Mouse (Mus musculus) myocyte (in vitro differentiated cells): ENCODE data around the gene Smarca4. TPM values are rescaled to one million over a fixed set of nuclear protein-coding genes. Genes with fewer than 3 reads are reported as not detected.

Experiments
- H3K27me3 ChIP-seq: one replicate; pipeline ENCODE4 v1.6.1; 2011; ENCODE audit not compliant: control insufficient read depth, insufficient read depth, insufficient read length
- H3K36me3 ChIP-seq: one replicate; pipeline ENCODE4 v1.6.1; 2011; ENCODE audit not compliant: control insufficient read depth, insufficient read depth
- H3K4me2 ChIP-seq: one replicate; pipeline ENCODE4 v1.6.1; 2011; ENCODE audit warnings: low read depth, control low read depth
- H3K4me3 ChIP-seq: one replicate; pipeline ENCODE4 v1.5.1; 2011; ENCODE audit warnings: mild to moderate bottlenecking, control low read depth, moderate library complexity
- H3K79me2 ChIP-seq: one replicate; pipeline ENCODE4 v1.6.1; 2011; ENCODE audit not compliant: control insufficient read depth, insufficient read depth
- H3ac ChIP-seq: one replicate; pipeline ENCODE4 v1.6.1; 2011; ENCODE audit not compliant: control insufficient read depth, insufficient read length
- CEBPB ChIP-seq: IDR thresholded peaks from 2 replicates; pipeline ENCODE4 v1.6.1; 2011; ENCODE audit warnings: mild to moderate bottlenecking, moderate library complexity; ENCODE audit not compliant: poor library complexity, insufficient read depth, severe bottlenecking
- E2F4 ChIP-seq: IDR thresholded peaks from one replicate; pipeline ENCODE4 v1.6.1; 2011; ENCODE audit warnings: mild to moderate bottlenecking, control low read depth, moderate library complexity; ENCODE audit not compliant: insufficient read depth
- MAX ChIP-seq: IDR thresholded peaks from one replicate; pipeline ENCODE4 v1.6.1; 2011; ENCODE audit warnings: low read depth, mild to moderate bottlenecking, control low read depth
- MYOD1 ChIP-seq, 3 experiments: IDR thresholded peaks; one replicate each; pipeline ENCODE4 v1.6.1; 2011; ENCODE audit warnings: control low read depth in 2 of 3, low read depth in 2 of 3, mild to moderate bottlenecking in 2 of 3, moderate library complexity in 1 of 3; ENCODE audit not compliant: insufficient read length in 2 of 3, control insufficient read depth in 1 of 3
- MYOG ChIP-seq, 3 experiments: IDR thresholded peaks; one replicate each; pipeline ENCODE4 v1.6.1; 2011; ENCODE audit warnings: control low read depth in 2 of 3, low read depth in 2 of 3, mild to moderate bottlenecking in 2 of 3; ENCODE audit not compliant: insufficient read length in 2 of 3, control insufficient read depth in 1 of 3, insufficient read depth in 1 of 3
- POLR2A ChIP-seq: IDR thresholded peaks from one replicate; pipeline ENCODE4 v1.6.1; 2011; ENCODE audit warnings: low read depth, mild to moderate bottlenecking, control low read depth, moderate library complexity; ENCODE audit not compliant: insufficient read length
- POLR2AphosphoS2 ChIP-seq: IDR thresholded peaks from one replicate; pipeline ENCODE4 v1.6.1; 2011; ENCODE audit warnings: low read depth, control low read depth; ENCODE audit not compliant: insufficient read length
- REST ChIP-seq: IDR thresholded peaks from one replicate; pipeline ENCODE4 v1.6.1; 2011; ENCODE audit warnings: mild to moderate bottlenecking, control low read depth, moderate library complexity; ENCODE audit not compliant: insufficient read depth, insufficient read length
- SRF ChIP-seq: IDR thresholded peaks from one replicate; pipeline ENCODE4 v1.6.1; 2011; ENCODE audit warnings: low read depth; ENCODE audit not compliant: control insufficient read depth, insufficient read length
- TCF12 ChIP-seq: IDR thresholded peaks from one replicate; pipeline ENCODE4 v1.6.1; 2011; ENCODE audit warnings: mild to moderate bottlenecking, control low read depth; ENCODE audit not compliant: poor library complexity, insufficient read depth, severe bottlenecking
- TCF3 ChIP-seq: IDR thresholded peaks from one replicate; pipeline ENCODE4 v1.6.1; 2011; ENCODE audit warnings: low read depth, control low read depth; ENCODE audit not compliant: insufficient read length
- USF1 ChIP-seq: IDR thresholded peaks from one replicate; pipeline ENCODE4 v1.6.1; 2011; ENCODE audit warnings: low read depth, mild to moderate bottlenecking, control low read depth, moderate library complexity
- polyA plus RNA-seq: library from polyadenylated mRNA; unstranded; fragments of >200 nt; fragmentation: generic; extraction: Trizol; gene quantifications from one replicate; pipeline ENCODE4 v1.2.1, GENCODE M21; 2012; ENCODE audit warnings: missing spikeins

The Smarca4 gene
- polyA plus RNA-seq, 1 experiment, result 68.0 TPM

DNA sequence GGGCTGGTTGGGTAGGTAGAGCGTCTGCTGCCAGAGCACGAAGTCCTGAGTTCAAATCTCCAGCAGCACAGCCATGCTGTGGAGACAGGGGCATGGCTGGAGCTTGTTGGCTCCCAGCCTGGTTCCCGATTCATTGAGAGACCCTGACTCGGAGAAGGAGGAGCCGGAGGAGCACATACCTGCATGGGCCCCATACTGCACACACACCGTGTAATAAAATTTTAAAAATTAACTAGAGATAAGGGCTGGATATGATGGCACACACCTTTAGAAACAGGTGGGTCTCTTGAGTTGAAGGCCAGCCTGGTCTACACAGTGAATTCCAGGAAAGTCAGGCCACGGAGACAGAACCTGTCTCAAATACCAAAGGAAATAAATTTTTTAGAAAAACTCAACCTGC, 118.0 kb downstream of the Smarca4 start:
- peaks cover 66% of the 10 kb centered on the region for H3K36me3 ChIP-seq
- H3K27me3 ChIP-seq, result no peaks in the 10 kb centered on the region
- peaks cover 45% of the 10 kb centered on the region for H3K79me2 ChIP-seq
- H3K4me2 ChIP-seq, result no peak overlapping the region
- no peak overlapping the region for H3K4me3 ChIP-seq
- TF ChIP-seq MYOG (IDR thresholded peaks at IDR 0.05; ENCODE audit: control insufficient read depth in 1 of 3, insufficient read depth in 1 of 3, insufficient read length in 2 of 3, low read depth in 2 of 3), result no peak
- TF ChIP-seq REST, result no peak
- TF ChIP-seq USF1, result no peak
- TF ChIP-seq POLR2A, result no peak
- TF ChIP-seq TCF3, result no peak
- TF ChIP-seq CEBPB, result no peak
- no peak for TF ChIP-seq SRF
- no peak overlapping the region for H3ac ChIP-seq

DNA sequence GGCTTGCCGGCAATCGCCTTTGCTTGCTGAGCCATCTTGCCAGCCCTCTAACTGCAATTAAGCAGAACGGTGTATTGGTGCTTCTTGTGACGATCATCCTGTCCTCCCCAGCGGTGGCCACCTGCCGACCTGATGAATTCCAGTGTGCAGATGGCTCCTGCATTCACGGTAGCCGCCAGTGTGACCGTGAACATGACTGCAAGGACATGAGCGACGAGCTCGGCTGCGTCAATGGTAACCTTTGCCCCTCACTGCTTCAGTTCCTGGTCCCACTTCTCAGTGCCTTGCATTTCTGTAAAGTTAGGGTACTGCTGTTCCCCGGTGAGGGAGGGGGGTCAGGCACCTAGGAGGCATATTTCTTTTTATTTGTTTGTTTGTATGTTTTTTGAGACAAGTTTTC, 119.2 kb downstream of the Smarca4 start:
- Histone ChIP-seq H3ac (no peak overlapping the region), H3K4me2 (no peak overlapping the region), H3K4me3 (no peak overlapping the region), H3K36me3 (peaks cover 70% of the 10 kb centered on the region), H3K79me2 (peaks cover 34% of the 10 kb centered on the region), H3K27me3 (no peaks in the 10 kb centered on the region)
- no peak for TF ChIP-seq MYOD1 (IDR thresholded peaks at IDR 0.05; ENCODE audit: control insufficient read depth in 1 of 3, insufficient read length in 2 of 3, low read depth in 2 of 3)
- TF ChIP-seq POLR2A, result peak; percentile 9
- TF ChIP-seq CEBPB, result no peak
- no peak for TF ChIP-seq REST
- TF ChIP-seq POLR2AphosphoS2, result no peak
- no peak for TF ChIP-seq TCF12

DNA sequence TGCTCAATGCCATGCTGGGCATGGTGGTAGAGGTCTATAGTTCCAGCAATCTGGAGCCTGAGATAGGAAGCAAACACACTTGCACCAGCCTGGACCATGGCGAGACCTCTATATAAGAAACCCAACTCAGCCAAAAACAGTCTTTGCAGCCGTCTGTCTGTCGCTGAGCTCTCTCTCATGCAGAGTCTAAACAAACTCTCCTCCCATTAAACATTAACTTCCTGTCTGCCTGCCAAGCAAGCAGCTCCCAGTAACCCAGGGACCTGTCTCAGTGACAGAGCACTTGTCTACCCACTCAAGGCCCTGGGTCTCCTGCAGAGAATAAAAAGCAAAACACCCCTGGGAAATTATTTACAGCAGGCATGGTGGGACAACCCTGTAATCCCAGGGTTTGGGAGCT, 120.6 kb downstream of the Smarca4 start:
- peaks cover 19% of the 10 kb centered on the region for H3K79me2 ChIP-seq
- H3K36me3 ChIP-seq, result peaks cover 67% of the 10 kb centered on the region
- no peak overlapping the region for H3K4me2 ChIP-seq
- no peak for TF ChIP-seq USF1
- no peak for TF ChIP-seq REST
- no peak for TF ChIP-seq MAX
- no peak for TF ChIP-seq MYOD1 (IDR thresholded peaks at IDR 0.05; ENCODE audit: control insufficient read depth in 1 of 3, insufficient read length in 2 of 3, low read depth in 2 of 3)
- no peak for TF ChIP-seq E2F4
- TF ChIP-seq SRF, result no peak
- TF ChIP-seq TCF12, result no peak
- H3ac ChIP-seq, result no peak overlapping the region
- H3K4me3 ChIP-seq, result no peak overlapping the region
- no peaks in the 10 kb centered on the region for H3K27me3 ChIP-seq

DNA sequence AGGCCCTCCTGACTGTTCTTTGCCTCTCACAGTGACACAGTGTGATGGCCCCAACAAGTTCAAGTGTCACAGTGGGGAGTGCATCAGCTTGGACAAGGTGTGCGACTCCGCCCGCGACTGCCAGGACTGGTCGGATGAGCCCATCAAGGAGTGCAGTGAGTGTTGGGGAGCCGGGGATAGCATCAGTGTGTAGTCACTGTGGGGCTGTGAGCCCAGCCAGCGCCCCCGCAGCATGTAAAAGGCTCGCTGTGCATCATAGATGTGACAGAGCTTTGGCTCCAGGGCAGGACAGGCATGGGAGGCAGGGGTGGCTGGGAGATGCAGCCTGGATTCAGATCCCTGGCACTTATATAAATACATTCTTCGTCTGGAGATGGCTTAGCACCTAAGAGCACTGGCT, 121.2 kb downstream of the Smarca4 start:
- no peak for TF ChIP-seq REST
- TF ChIP-seq TCF12, result no peak
- no peak for TF ChIP-seq SRF
- peak; percentile 26 for TF ChIP-seq POLR2A
- no peak for TF ChIP-seq POLR2AphosphoS2
- Histone ChIP-seq H3ac (no peak overlapping the region), H3K79me2 (peaks cover 13% of the 10 kb centered on the region), H3K4me3 (no peak overlapping the region), H3K36me3 (peaks cover 68% of the 10 kb centered on the region), H3K4me2 (no peak overlapping the region), H3K27me3 (no peaks in the 10 kb centered on the region)

DNA sequence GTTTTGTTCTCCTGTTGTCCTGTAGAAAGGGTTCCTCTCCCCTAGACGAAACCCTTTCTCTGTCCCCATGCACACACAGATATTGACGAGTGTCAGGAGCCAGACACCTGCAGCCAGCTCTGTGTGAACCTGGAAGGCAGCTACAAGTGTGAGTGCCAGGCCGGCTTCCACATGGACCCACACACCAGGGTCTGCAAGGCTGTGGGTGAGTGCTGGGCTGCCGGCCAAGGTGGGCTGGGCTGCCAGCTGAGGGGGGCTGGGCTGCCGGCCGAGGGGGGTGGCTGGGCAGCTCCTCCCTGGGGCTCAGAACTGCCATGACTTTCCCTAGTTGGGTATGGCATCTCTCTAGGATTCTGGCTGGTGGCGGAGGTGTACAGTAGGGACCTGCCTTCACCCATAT, 122.8 kb downstream of the Smarca4 start:
- peaks cover 7% of the 10 kb centered on the region for H3K79me2 ChIP-seq
- TF ChIP-seq USF1 (no peak), POLR2A (no peak)
- no peak overlapping the region for H3ac ChIP-seq
- no peaks in the 10 kb centered on the region for H3K27me3 ChIP-seq
- no peak overlapping the region for H3K4me3 ChIP-seq
- H3K4me2 ChIP-seq, result no peak overlapping the region
- H3K36me3 ChIP-seq, result peaks cover 64% of the 10 kb centered on the region

DNA sequence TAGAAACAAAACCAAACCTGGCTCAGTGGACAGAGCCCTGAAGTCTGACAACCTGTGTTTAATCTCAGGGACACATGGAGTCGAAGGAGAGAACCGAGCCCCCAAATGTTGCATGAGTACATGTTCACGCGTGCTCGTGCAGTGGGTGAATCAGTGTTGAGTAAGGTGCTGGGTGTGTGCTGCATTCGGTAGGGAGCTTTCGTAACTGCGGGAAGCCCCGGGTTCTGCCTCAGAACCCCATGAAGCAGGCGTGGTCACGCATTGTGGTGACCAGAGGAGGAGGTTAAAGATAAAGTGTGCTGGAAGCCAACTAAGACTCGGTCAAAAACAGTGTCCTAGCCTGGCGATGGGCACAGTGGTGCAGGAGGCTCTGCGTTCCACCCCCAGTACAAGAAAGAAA, 124.5 kb downstream of the Smarca4 start:
- Histone ChIP-seq H3K27me3 (no peaks in the 10 kb centered on the region), H3ac (no peak overlapping the region), H3K4me3 (no peak overlapping the region), H3K4me2 (no peak overlapping the region), H3K36me3 (peaks cover 59% of the 10 kb centered on the region), H3K79me2 (peaks cover 10% of the 10 kb centered on the region)
- TF ChIP-seq POLR2AphosphoS2, result peak; percentile 12
- TF ChIP-seq USF1, result no peak
